Mouse (Mus musculus) embryonic facial prominence, embryonic 11.5 days (tissue): ENCODE results near the gene Itpripl2. TPM values are rescaled to one million over a fixed set of nuclear protein-coding genes. Genes with fewer than 3 reads are reported as not detected.

ENCODE experiments used
- ATAC-seq: fragments of 200-750 bp; cut with Nextera tagmentation; replicated peaks from 2 replicates; pipeline ENCODE4 v1.8.0; 2017; ENCODE audit warnings: low read depth; ENCODE audit not compliant: insufficient number of reproducible peaks, low FRiP score, low TSS enrichment
- DNase-seq: peaks from one replicate; pipeline ENCODE4 v3.0.0-alpha.2; 2015; ENCODE audit warnings: low spot score
- H3K27ac ChIP-seq: fragments of 300-500 bp; sonication (generic); replicated peaks from 2 replicates; pipeline ENCODE4 v1.5.1; 2014; ENCODE audit warnings: mild to moderate bottlenecking, low read depth, low read length, control low read depth
- H3K27me3 ChIP-seq: fragments of 300-500 bp; sonication (generic); 2 replicates; pipeline ENCODE4 v1.6.1; 2014; ENCODE audit warnings: mild to moderate bottlenecking, low read length, moderate library complexity, mixed read lengths; ENCODE audit not compliant: control insufficient read depth, insufficient read depth
- H3K36me3 ChIP-seq: fragments of 300-500 bp; sonication (generic); replicated peaks from 2 replicates; pipeline ENCODE4 v1.6.1; 2014; ENCODE audit warnings: low read depth, mild to moderate bottlenecking, low read length, moderate library complexity, mixed read lengths; ENCODE audit not compliant: control insufficient read depth, insufficient read depth
- H3K4me1 ChIP-seq: fragments of 300-500 bp; sonication (generic); 2 replicates; pipeline ENCODE4 v1.6.1; 2014; ENCODE audit warnings: low read length, mixed read lengths; ENCODE audit not compliant: control insufficient read depth, insufficient read depth
- H3K4me2 ChIP-seq: fragments of 300-500 bp; sonication (generic); 2 replicates; pipeline ENCODE4 v1.6.1; 2014; ENCODE audit warnings: low read depth, mild to moderate bottlenecking, control low read depth, low read length, moderate library complexity
- H3K4me3 ChIP-seq: fragments of 300-500 bp; sonication (generic); 2 replicates; pipeline ENCODE4 v1.5.1; 2014; ENCODE audit warnings: low read depth, low read length, control low read depth
- H3K9ac ChIP-seq: fragments of 300-500 bp; sonication (generic); replicated peaks from 2 replicates; pipeline ENCODE4 v1.6.1; 2014; ENCODE audit warnings: mild to moderate bottlenecking, control low read depth, low read length
- H3K9me3 ChIP-seq: fragments of 300-500 bp; sonication (generic); replicated peaks from 2 replicates; pipeline ENCODE4 v1.6.1; 2016; ENCODE audit warnings: mild to moderate bottlenecking, low read length, inconsistent platforms, mixed read lengths; ENCODE audit not compliant: control insufficient read depth
- WGBS: fragments of 180-500 bp; shearing (Covaris S2); extraction: QIAGEN DNeasy Blood & Tissue Kit; methylation state at CpG from one replicate; pipeline ENCODE4 v1.1.7; 2014; 5-methylcytosine and 5-hydroxymethylcytosine counted together
- polyA plus RNA-seq: library from polyadenylated mRNA; unstranded; fragments of >200 nt; fragmentation: Nextera tagmentation; extraction: Ambion mirVana; gene quantifications from 2 replicates; pipeline ENCODE4 v1.2.1, GENCODE M21; 2014

Gene Itpripl2
- 1.3 and 1.8 TPM in 2 replicates for polyA plus RNA-seq

- no peaks in the 10 kb centered on the region for H3K36me3 ChIP-seq
- H3K27me3 ChIP-seq = peaks cover 17% of the 10 kb centered on the region
- H3K27ac ChIP-seq = peak within 1 kb of the TSS; percentile 53; the same call in 1 of the 2 replicates
- WGBS = under 1% methylated on average over 52 of the region's 55 CpGs
- ATAC-seq = peak; percentile 86
- DNase-seq = peak; percentile 77
- H3K4me3 ChIP-seq = peak within 1 kb of the TSS; percentile 59
- H3K9ac ChIP-seq = peak within 1 kb of the TSS; percentile 92
- peak within 1 kb of the TSS; percentile 89 for H3K4me2 ChIP-seq
- no peaks in the 10 kb centered on the region; the same call in none of the 2 replicates for H3K4me1 ChIP-seq
- H3K9me3 ChIP-seq = no peaks in the 10 kb centered on the region
Observed at GRCm38 (mm10) chr7:118491431-118492147, at the start of gene Itpripl2. Gene Itpripl2, minus strand, starts transcription at chr7:118491975.

GRCm38 (mm10) chr7:118535076-118535475, 43.3 kb upstream of the Itpripl2 start:
- Histone ChIP-seq H3K27me3 (no peaks in the 10 kb centered on the region), H3K4me3 (no peak overlapping the region), H3K4me2 (no peak overlapping the region), H3K4me1 (no peaks in the 10 kb centered on the region), H3K9ac (no peak overlapping the region), H3K9me3 (no peaks in the 10 kb centered on the region), H3K36me3 (no peaks in the 10 kb centered on the region), H3K27ac (no peak overlapping the region)
- ATAC-seq (no peak), DNase-seq (no peak)
- WGBS = 86% methylated on average over 4 of the region's 4 CpGs

- H3K9me3 ChIP-seq = no peaks in the 10 kb centered on the region
- no peak for ATAC-seq
- H3K27ac ChIP-seq = no peak overlapping the region
- H3K36me3 ChIP-seq = no peaks in the 10 kb centered on the region
- DNase-seq = no peak
- no peak overlapping the region for H3K4me3 ChIP-seq
- no peaks in the 10 kb centered on the region for H3K4me1 ChIP-seq
- H3K9ac ChIP-seq = no peak overlapping the region
- H3K27me3 ChIP-seq = no peaks in the 10 kb centered on the region
- H3K4me2 ChIP-seq = no peak overlapping the region
- 71% methylated on average over 3 of the region's 3 CpGs for WGBS
Observed at GRCm38 (mm10) chr7:118534326-118534725, 42.6 kb upstream of the Itpripl2 start.

GRCm38 (mm10) chr7:118533178-118533578, 41.4 kb upstream of the Itpripl2 start, which contains the start of gene Coq7:
Gene Coq7, minus strand, starts transcription at chr7:118533356.
- Histone ChIP-seq H3K27ac (peak within 1 kb of the TSS; percentile 90), H3K9ac (peak within 1 kb of the TSS; percentile 79), H3K36me3 (no peaks in the 10 kb centered on the region), H3K4me2 (peak within 1 kb of the TSS; percentile 57), H3K4me1 (no peaks in the 10 kb centered on the region), H3K4me3 (peak within 1 kb of the TSS; percentile 65), H3K27me3 (no peaks in the 10 kb centered on the region), H3K9me3 (no peaks in the 10 kb centered on the region)
- ATAC-seq (peak; percentile 100), DNase-seq (peak; percentile 99)
- WGBS = under 1% methylated on average over 31 of the region's 31 CpGs

GRCm38 (mm10) chr7:118532519-118533177, 40.9 kb upstream of the Itpripl2 start:
- H3K27ac ChIP-seq = peak overlapping the region; percentile 90
- peak; percentile 95 for ATAC-seq
- H3K4me1 ChIP-seq = no peaks in the 10 kb centered on the region
- no peaks in the 10 kb centered on the region for H3K9me3 ChIP-seq
- DNase-seq = peak; percentile 97
- peak overlapping the region; percentile 65 for H3K4me3 ChIP-seq
- 1% methylated on average over 36 of the region's 36 CpGs for WGBS
- H3K27me3 ChIP-seq = no peaks in the 10 kb centered on the region
- peak overlapping the region; percentile 57 for H3K4me2 ChIP-seq
- no peaks in the 10 kb centered on the region for H3K36me3 ChIP-seq
- peak overlapping the region; percentile 79 for H3K9ac ChIP-seq

- Histone ChIP-seq H3K36me3 (no peaks in the 10 kb centered on the region; the same call in 1 of the 2 replicates), H3K9ac (no peak overlapping the region), H3K27ac (no peak overlapping the region), H3K9me3 (no peaks in the 10 kb centered on the region), H3K4me1 (no peaks in the 10 kb centered on the region), H3K4me2 (no peak overlapping the region), H3K27me3 (no peaks in the 10 kb centered on the region), H3K4me3 (no peak overlapping the region)
- 82% methylated on average over 4 of the region's 4 CpGs for WGBS
- no peak for ATAC-seq
- no peak for DNase-seq
Observed at GRCm38 (mm10) chr7:118526967-118527366, 35.2 kb upstream of the Itpripl2 start.

- H3K27ac ChIP-seq = no peak overlapping the region
- H3K4me3 ChIP-seq = no peak overlapping the region
- H3K27me3 ChIP-seq = no peaks in the 10 kb centered on the region
- H3K4me1 ChIP-seq = no peaks in the 10 kb centered on the region
- H3K9me3 ChIP-seq = no peaks in the 10 kb centered on the region
- H3K36me3 ChIP-seq = no peaks in the 10 kb centered on the region
- DNase-seq (no peak), ATAC-seq (no peak)
- 85% methylated on average over 5 of the region's 5 CpGs for WGBS
- H3K4me2 ChIP-seq = no peak overlapping the region
- H3K9ac ChIP-seq = no peak overlapping the region
Observed at GRCm38 (mm10) chr7:118522077-118522476, 30.3 kb upstream of the Itpripl2 start.

GRCm38 (mm10) chr7:118519661-118520060, 27.9 kb upstream of the Itpripl2 start:
- no peaks in the 10 kb centered on the region for H3K36me3 ChIP-seq
- no peak overlapping the region for H3K27ac ChIP-seq
- H3K4me1 ChIP-seq = no peaks in the 10 kb centered on the region
- ATAC-seq = no peak
- no peaks in the 10 kb centered on the region for H3K27me3 ChIP-seq
- DNase-seq = no peak
- H3K9ac ChIP-seq = no peak overlapping the region
- 84% methylated on average over 8 of the region's 8 CpGs for WGBS
- no peak overlapping the region for H3K4me2 ChIP-seq
- H3K9me3 ChIP-seq = no peaks in the 10 kb centered on the region
- H3K4me3 ChIP-seq = no peak overlapping the region
